In the genomic region with DNA sequence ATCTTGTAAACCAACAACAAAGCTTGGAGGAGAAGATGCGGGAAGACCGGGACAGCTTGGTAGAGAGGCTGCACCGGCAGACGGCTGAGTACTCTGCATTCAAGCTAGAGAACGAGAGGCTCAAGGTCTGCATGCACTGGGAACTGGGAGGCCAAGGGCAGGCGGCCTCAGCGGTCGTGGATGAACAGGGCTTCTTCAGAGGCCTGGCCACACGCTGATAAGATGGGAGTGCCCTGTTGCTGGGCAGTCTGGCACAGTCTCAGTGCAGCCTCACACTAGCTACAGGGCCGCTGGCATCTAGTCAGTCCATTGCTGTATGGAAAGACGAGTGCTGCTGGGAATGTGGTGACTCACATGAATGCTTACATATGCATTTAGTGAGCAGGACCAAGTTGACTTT, we compare ENCODE assay signal across 18 mouse cellular contexts. TPM values are rescaled to one million over a fixed set of nuclear protein-coding genes. Genes with fewer than 3 reads are reported as not detected.
DNase-seq lines count a peak whose midpoint lies in the region; ATAC-seq and TF ChIP-seq lines count a peak whose summit lies in the region.
"Had no signal": no experiment of that assay in that cellular context is flagged by ENCODE, and none has a peak within 500 bp of the region (broad histone marks: within the 10 kb centered on the region; RNA-seq: fewer than 3 reads in every experiment).

No protein-coding gene starts in this region.

- no peaks in the 10 kb centered on the region for H3K27me3 ChIP-seq in intestine, postnatal 0 days (replicated peaks; ENCODE audit: control insufficient read depth, insufficient read depth, low read length)
- H3K27me3 ChIP-seq in intestine, embryonic 15.5 days (replicated peaks): no peaks in the 10 kb centered on the region
- H3K27me3 ChIP-seq: heart, embryonic 13.5 days; midbrain, embryonic 13.5 days had no signal

- H3K4me1 ChIP-seq in intestine, postnatal 0 days (replicated peaks; ENCODE audit: control insufficient read depth, insufficient read depth, low read length): no peaks in the 10 kb centered on the region
- no peaks in the 10 kb centered on the region for H3K4me1 ChIP-seq in intestine, embryonic 15.5 days (replicated peaks)
- H3K4me1 ChIP-seq: midbrain, embryonic 13.5 days had no signal

- no peaks in the 10 kb centered on the region for H3K9me3 ChIP-seq in intestine, postnatal 0 days (ENCODE audit: control insufficient read depth)
- H3K9me3 ChIP-seq in intestine, embryonic 15.5 days: no peaks in the 10 kb centered on the region
- H3K9me3 ChIP-seq: heart, embryonic 13.5 days; midbrain, embryonic 13.5 days had no signal

- peak; percentile 59 for DNase-seq in adrenal gland, postnatal 14 days
- DNase-seq in liver: peak; percentile 73
- DNase-seq in spleen, postnatal 10 days (ENCODE audit: low spot score in 2 of 2): peak; percentile 37 to 79
- DNase-seq in layer of hippocampus, adult 18-20 months (ENCODE audit: low spot score in 2 of 2): no peak
- no peak for DNase-seq in right cerebral cortex, postnatal 4 days
- no peak for DNase-seq in left cerebral cortex, adult 18-20 months (ENCODE audit: low spot score in 2 of 2)
- DNase-seq: cerebellum, adult 2 months; gastrocnemius, postnatal 10 days; kidney, adult 8-10 months; lung, postnatal 36 days; retina, postnatal 1 day; thymus, postnatal 4 days had no signal

- H3K27ac ChIP-seq in intestine, postnatal 0 days (ENCODE audit: low read depth, low read length): 0 out of 2 replicates have a peak overlapping the region, but pooled peaks have one; percentile 15
- H3K27ac ChIP-seq in intestine, embryonic 15.5 days: no peak overlapping the region
- H3K27ac ChIP-seq: heart, embryonic 13.5 days; hindbrain, embryonic 14.5 days; layer of hippocampus, adult 2 months; midbrain, embryonic 13.5 days had no signal

- 81% methylated on average over 11 of the region's 11 CpGs for WGBS in intestine, postnatal 0 days
- 89% methylated on average over 11 of the region's 11 CpGs for WGBS in intestine, embryonic 15.5 days

- no peak overlapping the region for H3K4me2 ChIP-seq in intestine, postnatal 0 days (replicated peaks; ENCODE audit: low read depth)
- no peak overlapping the region for H3K4me2 ChIP-seq in intestine, embryonic 15.5 days (replicated peaks)
- H3K4me2 ChIP-seq: heart, embryonic 13.5 days; hindbrain, embryonic 14.5 days; midbrain, embryonic 13.5 days had no signal

- H3K4me3 ChIP-seq in intestine, postnatal 0 days (ENCODE audit: low read depth, low read length): no peak overlapping the region
- H3K4me3 ChIP-seq in intestine, embryonic 15.5 days (replicated peaks): no peak overlapping the region
- H3K4me3 ChIP-seq: heart, embryonic 13.5 days; layer of hippocampus, adult 2 months; midbrain, embryonic 13.5 days had no signal

- no peak for ATAC-seq in intestine, postnatal 0 days
- no peak for ATAC-seq in intestine, embryonic 15.5 days
- ATAC-seq: midbrain, embryonic 13.5 days had no signal

- no peak for TF ChIP-seq CTCF in intestine, postnatal 0 days (IDR thresholded peaks at IDR 0.05; ENCODE audit: low read depth)

- peaks cover 76% of the 10 kb centered on the region for H3K36me3 ChIP-seq in intestine, postnatal 0 days (ENCODE audit: control insufficient read depth, insufficient read depth)
- H3K36me3 ChIP-seq in intestine, embryonic 15.5 days: peaks cover 55% of the 10 kb centered on the region

- H3K9ac ChIP-seq in intestine, postnatal 0 days (ENCODE audit: low read depth, low read length): no peak overlapping the region
- H3K9ac ChIP-seq in intestine, embryonic 15.5 days: no peak overlapping the region
- H3K9ac ChIP-seq: heart, embryonic 13.5 days; hindbrain, embryonic 14.5 days; midbrain, embryonic 13.5 days had no signal

RNA-seq across cellular contexts. Expression of gene Gle1, which starts 17.6 kb away (rescaled TPM):
- polyA plus RNA-seq in intestine, postnatal 0 days (2015; fragmentation: Nextera tagmentation; extraction: Ambion mirVana): 14.3 and 14.5 TPM in 2 replicates
- polyA plus RNA-seq in intestine, embryonic 15.5 days (2015; fragmentation: Nextera tagmentation; extraction: Ambion mirVana): 44.5 and 45.5 TPM in 2 replicates
- total RNA-seq in adrenal gland, postnatal 14 days (2021): 29.1 and 35.3 TPM in 2 replicates
- 10 to 100 TPM; 43.2 to 44.4 TPM for total RNA-seq in layer of hippocampus, adult 18-20 months (2021)
- 10 to 100 TPM; 44.0 to 49.5 TPM for total RNA-seq in left cerebral cortex, adult 18-20 months (2021)

RNA-seq across cellular contexts. Expression of gene Odf2, which starts 28.6 kb away (rescaled TPM):
- 15.7 and 17.0 TPM in 2 replicates for polyA plus RNA-seq in intestine, postnatal 0 days (2015; fragmentation: Nextera tagmentation; extraction: Ambion mirVana)
- polyA plus RNA-seq in intestine, embryonic 15.5 days (2015; fragmentation: Nextera tagmentation; extraction: Ambion mirVana): 43.0 and 44.9 TPM in 2 replicates
- 42.2 and 54.5 TPM in 2 replicates for total RNA-seq in adrenal gland, postnatal 14 days (2021)
- 10 to 100 TPM; 87.0 to 88.7 TPM for total RNA-seq in layer of hippocampus, adult 18-20 months (2021)
- 10 to 100 TPM; 84.6 to 94.6 TPM for total RNA-seq in left cerebral cortex, adult 18-20 months (2021)

RNA-seq across cellular contexts. Expression of gene Sptan1, which starts 47.7 kb away (rescaled TPM):
- 58.6 and 60.9 TPM in 2 replicates for polyA plus RNA-seq in intestine, postnatal 0 days (2015; fragmentation: Nextera tagmentation; extraction: Ambion mirVana)
- 73.3 and 82.9 TPM in 2 replicates for polyA plus RNA-seq in intestine, embryonic 15.5 days (2015; fragmentation: Nextera tagmentation; extraction: Ambion mirVana)
- 228 and 265 TPM in 2 replicates for total RNA-seq in adrenal gland, postnatal 14 days (2021)
- 100 to 1,000 TPM; 815 TPM for total RNA-seq in layer of hippocampus, adult 18-20 months (2021)
- total RNA-seq in left cerebral cortex, adult 18-20 months (2021): 100 to 1,000 TPM; 825 to 827 TPM

RNA-seq across cellular contexts. Expression of gene Cercam, which starts 48.7 kb away (rescaled TPM):
- polyA plus RNA-seq in intestine, postnatal 0 days (2015; fragmentation: Nextera tagmentation; extraction: Ambion mirVana): 9.5 and 10.6 TPM in 2 replicates
- polyA plus RNA-seq in intestine, embryonic 15.5 days (2015; fragmentation: Nextera tagmentation; extraction: Ambion mirVana): 23.7 and 24.2 TPM in 2 replicates
- total RNA-seq in adrenal gland, postnatal 14 days (2021): 10.8 and 12.4 TPM in 2 replicates
- 1 to 10 TPM; 7.5 to 9.0 TPM for total RNA-seq in layer of hippocampus, adult 18-20 months (2021)
- 1 to 10 TPM; 7.4 to 9.9 TPM for total RNA-seq in left cerebral cortex, adult 18-20 months (2021)

Comparison
In these comparisons a context has a peak if more than half of its experiments do, and no peak if none do; other contexts are left out.
1. DNase-seq: peak in adrenal gland, postnatal 14 days (single experiment), liver (single experiment) and spleen, postnatal 10 days (2 of 2); none in layer of hippocampus, adult 18-20 months (0 of 2), right cerebral cortex, postnatal 4 days (single experiment) and left cerebral cortex, adult 18-20 months (0 of 2).